Comparison of ENCODE assay signal across 15 mouse cellular contexts in the genomic region with DNA sequence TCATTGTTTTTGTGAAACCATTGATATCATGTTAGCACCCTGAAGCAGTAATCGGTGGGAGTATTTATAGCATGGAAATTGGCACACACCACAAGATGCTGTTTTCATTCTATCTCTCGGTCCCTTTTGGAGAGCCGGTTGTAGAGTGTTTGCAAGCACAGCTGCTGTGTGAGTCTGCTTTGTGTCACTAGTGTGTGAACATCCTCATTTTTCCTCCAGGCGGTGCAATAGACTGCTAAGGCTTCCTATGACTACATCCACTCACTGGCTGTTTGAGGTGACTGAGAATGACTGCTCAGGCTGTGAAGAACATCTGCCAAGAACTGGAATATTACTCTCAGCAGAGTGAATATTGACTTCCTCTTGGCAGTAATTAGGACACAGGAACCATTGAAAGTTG.
A peak's percentile ranks its signal among the peaks of the same experiment; 100 is the strongest.
DNase-seq lines count a peak whose midpoint lies in the region; ATAC-seq and TF ChIP-seq lines count a peak whose summit lies in the region.
"Had no signal": no experiment of that assay in that cellular context is flagged by ENCODE, and none has a peak within 500 bp of the region (broad histone marks: within the 10 kb centered on the region; RNA-seq: fewer than 3 reads in every experiment).

No protein-coding gene starts in this region.

- no peak overlapping the region for H3K4me3 ChIP-seq in neural tube, embryonic 11.5 days (ENCODE audit: low read depth, low read length)
- H3K4me3 ChIP-seq in hindbrain, embryonic 16.5 days (ENCODE audit: low read length), result no peak overlapping the region
- no peak overlapping the region for H3K4me3 ChIP-seq in stomach, postnatal 0 days (ENCODE audit: low read depth, low read length)
- H3K4me3 ChIP-seq: embryonic facial prominence, embryonic 10.5 days had no signal

- no peaks in the 10 kb centered on the region for H3K27me3 ChIP-seq in neural tube, embryonic 11.5 days (ENCODE audit: control insufficient read depth, insufficient read depth, low read length)
- no peaks in the 10 kb centered on the region for H3K27me3 ChIP-seq in hindbrain, embryonic 16.5 days (replicated peaks; ENCODE audit: control insufficient read depth, insufficient read depth, low read length)
- no peaks in the 10 kb centered on the region for H3K27me3 ChIP-seq in stomach, postnatal 0 days (ENCODE audit: control insufficient read depth, insufficient read depth, low read length)

- no peak overlapping the region for H3K9ac ChIP-seq in neural tube, embryonic 11.5 days (ENCODE audit: low read length)
- no peak overlapping the region for H3K9ac ChIP-seq in hindbrain, embryonic 16.5 days (ENCODE audit: low read depth, low read length)
- no peak overlapping the region for H3K9ac ChIP-seq in stomach, postnatal 0 days (ENCODE audit: low read length)
- H3K9ac ChIP-seq: liver, embryonic 14.5 days had no signal

- DNase-seq in heart, postnatal 4 days, result peak; percentile 8
- no peak for DNase-seq in heart, postnatal 25 days (ENCODE audit: low spot score)
- no peak for DNase-seq in neural tube, embryonic 11.5 days (ENCODE audit: low spot score)
- no peak for DNase-seq in neural tube, embryonic 10.5 days (ENCODE audit: extremely low spot score, low spot score)
- DNase-seq in stomach, postnatal 0 days (ENCODE audit: low spot score), result no peak
- DNase-seq in right cerebral cortex, postnatal 36 days (ENCODE audit: low spot score in 2 of 2), result no peak
- DNase-seq: cerebellum, adult 11-12 months; heart, adult 11 months; kidney, adult 9 months; midbrain, embryonic 14.5 days; right cerebral cortex, postnatal 4 days had no signal

- peak; percentile 22 for TF ChIP-seq CTCF in stomach, postnatal 0 days (IDR thresholded peaks at IDR 0.05; ENCODE audit: low read depth)

- H3K4me1 ChIP-seq in neural tube, embryonic 11.5 days (ENCODE audit: control insufficient read depth, insufficient read depth, low read length), result no peaks in the 10 kb centered on the region
- H3K4me1 ChIP-seq in hindbrain, embryonic 16.5 days (ENCODE audit: control insufficient read depth, insufficient read depth, low read depth, low read length), result no peaks in the 10 kb centered on the region
- H3K4me1 ChIP-seq in stomach, postnatal 0 days (replicated peaks; ENCODE audit: control insufficient read depth, insufficient read depth), result no peaks in the 10 kb centered on the region
- H3K4me1 ChIP-seq: embryonic facial prominence, embryonic 10.5 days had no signal

- no peak for TF ChIP-seq EP300 in stomach, postnatal 0 days (optimal IDR thresholded peaks at IDR 0.05)

- ATAC-seq in neural tube, embryonic 11.5 days (ENCODE audit: insufficient read depth, low FRiP score, low TSS enrichment), result 0 out of 2 replicates have a peak, but pooled peaks have one; percentile 13
- ATAC-seq in hindbrain, embryonic 16.5 days, result peak; percentile 69
- ATAC-seq in stomach, postnatal 0 days (ENCODE audit: low FRiP score, low TSS enrichment), result no peak
- ATAC-seq: activated CD4-positive, CD25-positive, alpha-beta regulatory T cell, adult 4 months had no signal

- intact Hi-C loops in heart, postnatal 25 days (cut with DNase I), result no loop called here

- H3K27ac ChIP-seq in neural tube, embryonic 11.5 days (ENCODE audit: low read depth, low read length), result no peak overlapping the region
- H3K27ac ChIP-seq in hindbrain, embryonic 16.5 days (ENCODE audit: low read depth, low read length), result no peak overlapping the region
- no peak overlapping the region for H3K27ac ChIP-seq in stomach, postnatal 0 days (replicated peaks)
- H3K27ac ChIP-seq: embryonic facial prominence, embryonic 10.5 days; liver, embryonic 14.5 days had no signal

- H3K9me3 ChIP-seq in neural tube, embryonic 11.5 days (ENCODE audit: control insufficient read depth, low read length), result no peaks in the 10 kb centered on the region
- H3K9me3 ChIP-seq in hindbrain, embryonic 16.5 days (ENCODE audit: control insufficient read depth, low read length), result no peaks in the 10 kb centered on the region
- H3K9me3 ChIP-seq in stomach, postnatal 0 days (ENCODE audit: control insufficient read depth, low read length), result no peaks in the 10 kb centered on the region
- H3K9me3 ChIP-seq: embryonic facial prominence, embryonic 10.5 days had no signal

- H3K36me3 ChIP-seq in neural tube, embryonic 11.5 days (ENCODE audit: control insufficient read depth, insufficient read depth, low read length), result no peaks in the 10 kb centered on the region
- no peaks in the 10 kb centered on the region for H3K36me3 ChIP-seq in hindbrain, embryonic 16.5 days (ENCODE audit: control insufficient read depth, insufficient read depth, low read length)
- no peaks in the 10 kb centered on the region for H3K36me3 ChIP-seq in stomach, postnatal 0 days (ENCODE audit: control insufficient read depth, insufficient read depth, low read length)
- H3K36me3 ChIP-seq: embryonic facial prominence, embryonic 10.5 days had no signal

- H3K4me2 ChIP-seq in neural tube, embryonic 11.5 days (ENCODE audit: low read depth), result no peak overlapping the region
- no peak overlapping the region for H3K4me2 ChIP-seq in hindbrain, embryonic 16.5 days (ENCODE audit: low read length)
- no peak overlapping the region for H3K4me2 ChIP-seq in stomach, postnatal 0 days (replicated peaks; ENCODE audit: low read depth)

- 78% methylated on average over 4 of the region's 4 CpGs for WGBS in neural tube, embryonic 11.5 days
- WGBS in hindbrain, embryonic 16.5 days, result 58% methylated on average over 4 of the region's 4 CpGs
- 52% methylated on average over 4 of the region's 4 CpGs for WGBS in stomach, postnatal 0 days
